Mouse (Mus musculus) heart, embryonic 16.5 days (tissue): ENCODE measurements around the gene Gjb4. TPM values are rescaled to one million over a fixed set of nuclear protein-coding genes. Genes with fewer than 3 reads are reported as not detected.

Experiments
- ATAC-seq: fragments of 200-750 bp; cut with Nextera tagmentation; replicated peaks from 2 replicates; pipeline ENCODE4 v1.8.0; 2017; ENCODE audit warnings: moderate number of reproducible peaks; ENCODE audit not compliant: insufficient read depth, low FRiP score; ENCODE audit errors: extremely low read depth
- H3K27ac ChIP-seq: fragments of 300-500 bp; sonication (generic); 2 replicates; pipeline ENCODE4 v1.5.1; 2014; ENCODE audit warnings: mild to moderate bottlenecking, low read length, control low read depth, moderate library complexity
- H3K27me3 ChIP-seq: fragments of 300-500 bp; sonication (generic); 2 replicates; pipeline ENCODE4 v1.6.1; 2014; ENCODE audit warnings: low read length, mixed read lengths; ENCODE audit not compliant: control insufficient read depth, insufficient read depth
- H3K36me3 ChIP-seq: fragments of 300-500 bp; sonication (generic); 2 replicates; pipeline ENCODE4 v1.6.1; 2014; ENCODE audit not compliant: control insufficient read depth, insufficient read depth
- H3K4me1 ChIP-seq: fragments of 300-500 bp; sonication (generic); 2 replicates; pipeline ENCODE4 v1.6.1; 2014; ENCODE audit warnings: low read length, mixed read lengths; ENCODE audit not compliant: control insufficient read depth, insufficient read depth
- H3K4me2 ChIP-seq: fragments of 300-500 bp; sonication (generic); 2 replicates; pipeline ENCODE4 v1.6.1; 2014; ENCODE audit warnings: low read depth, mild to moderate bottlenecking, control low read depth, low read length
- H3K4me3 ChIP-seq: fragments of 300-500 bp; sonication (generic); 2 replicates; pipeline ENCODE4 v1.5.1; 2014; ENCODE audit warnings: mild to moderate bottlenecking, control low read depth, low read length
- H3K9ac ChIP-seq: fragments of 300-500 bp; sonication (generic); 2 replicates; pipeline ENCODE4 v1.6.1; 2014; ENCODE audit warnings: low read length, control low read depth
- H3K9me3 ChIP-seq: fragments of 300-500 bp; sonication (generic); replicated peaks from 2 replicates; pipeline ENCODE4 v1.6.1; 2016; ENCODE audit warnings: low read length; ENCODE audit not compliant: control insufficient read depth
- WGBS: fragments of 180-500 bp; shearing (Covaris S2); extraction: QIAGEN DNeasy Blood & Tissue Kit; methylation state at CpG from one replicate; pipeline ENCODE4 v1.1.7; 2014; 5-methylcytosine and 5-hydroxymethylcytosine counted together
- polyA plus RNA-seq: library from polyadenylated mRNA; unstranded; fragments of >200 nt; fragmentation: Nextera tagmentation; extraction: Ambion mirVana; gene quantifications from 2 replicates; pipeline ENCODE4 v1.2.1, GENCODE M21; 2015

The Gjb4 gene
- polyA plus RNA-seq, 1 experiment from 2014 or later = 0.09 TPM

DNA sequence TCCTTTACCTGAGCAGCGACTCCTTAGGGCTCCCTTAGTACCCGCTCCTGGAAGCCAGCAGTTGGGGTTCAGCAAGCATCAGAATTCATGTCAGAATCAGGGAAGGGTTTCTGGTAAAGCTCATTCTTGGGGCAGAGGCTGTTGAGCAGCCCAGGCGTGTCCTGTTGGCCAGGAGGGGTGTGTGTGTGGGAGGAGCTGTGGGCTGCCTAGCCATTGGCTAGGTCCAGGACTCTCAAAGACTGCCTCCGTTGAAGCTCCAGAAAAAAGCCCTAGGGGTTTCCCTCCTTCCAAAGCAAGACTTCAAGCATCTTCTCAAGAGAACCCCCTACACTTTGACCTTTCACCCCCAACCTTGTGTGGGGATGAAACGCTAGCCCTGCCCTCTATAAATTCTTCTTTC is 4.1 kb upstream of the Gjb4 start, which contains the start of gene Gjb5:
Gjb5 (minus strand) TSS at position 164 of the 400 bp plus-strand sequence.
- Histone ChIP-seq H3K36me3 (no peaks in the 10 kb centered on the region), H3K4me3 (no peak within 1 kb of the TSS), H3K9me3 (no peaks in the 10 kb centered on the region), H3K27ac (no peak within 1 kb of the TSS), H3K4me2 (no peak within 1 kb of the TSS), H3K27me3 (no peaks in the 10 kb centered on the region), H3K4me1 (peaks cover 14% of the 10 kb centered on the region), H3K9ac (no peak within 1 kb of the TSS)
- WGBS = 26% methylated on average over 5 of the region's 5 CpGs
- ATAC-seq = no peak

- no peaks in the 10 kb centered on the region for H3K36me3 ChIP-seq
- 0 out of 2 replicates have a peak, but pooled peaks have one; percentile 33 for ATAC-seq
- no peak overlapping the region for H3K4me3 ChIP-seq
- no peak overlapping the region for H3K4me2 ChIP-seq
- WGBS = 44% methylated on average over 15 of the region's 15 CpGs
- H3K4me1 ChIP-seq = peaks cover 18% of the 10 kb centered on the region
- H3K27ac ChIP-seq = 0 out of 2 replicates have a peak overlapping the region, but pooled peaks have one; percentile 28
- no peak overlapping the region for H3K9ac ChIP-seq
- no peaks in the 10 kb centered on the region for H3K27me3 ChIP-seq
- H3K9me3 ChIP-seq = no peaks in the 10 kb centered on the region
These were observed 915 bp upstream of the Gjb4 start for GRCm38 (mm10) chr4:127354506-127355485.

DNA sequence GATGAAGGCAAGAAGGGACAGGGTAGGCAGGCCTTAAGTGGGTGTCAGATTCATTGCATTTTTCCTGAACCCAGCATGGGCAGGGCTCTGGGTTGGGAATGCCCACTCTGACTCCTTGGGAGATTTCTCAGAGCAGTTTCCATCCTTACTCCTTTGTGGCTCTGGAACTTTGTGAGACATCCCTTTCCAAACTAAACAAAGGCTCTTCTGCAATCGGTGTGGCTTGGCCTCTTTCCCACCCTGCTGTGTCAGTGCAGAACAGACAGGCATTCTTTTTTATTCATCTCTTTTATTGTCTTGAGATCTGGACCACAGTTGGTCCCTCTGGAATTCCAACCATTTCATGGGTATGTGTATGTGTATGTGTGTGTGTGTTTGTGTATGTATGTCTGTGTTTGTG is 1.3 kb downstream of the Gjb4 start:
- H3K27ac ChIP-seq = no peak overlapping the region
- no peak overlapping the region for H3K4me3 ChIP-seq
- no peak overlapping the region for H3K9ac ChIP-seq
- no peaks in the 10 kb centered on the region for H3K36me3 ChIP-seq
- 29% methylated on average over 1 of the region's 1 CpGs for WGBS
- H3K4me2 ChIP-seq = no peak overlapping the region
- peaks cover 16% of the 10 kb centered on the region for H3K4me1 ChIP-seq
- no peaks in the 10 kb centered on the region for H3K27me3 ChIP-seq
- ATAC-seq = no peak
- H3K9me3 ChIP-seq = no peaks in the 10 kb centered on the region

DNA sequence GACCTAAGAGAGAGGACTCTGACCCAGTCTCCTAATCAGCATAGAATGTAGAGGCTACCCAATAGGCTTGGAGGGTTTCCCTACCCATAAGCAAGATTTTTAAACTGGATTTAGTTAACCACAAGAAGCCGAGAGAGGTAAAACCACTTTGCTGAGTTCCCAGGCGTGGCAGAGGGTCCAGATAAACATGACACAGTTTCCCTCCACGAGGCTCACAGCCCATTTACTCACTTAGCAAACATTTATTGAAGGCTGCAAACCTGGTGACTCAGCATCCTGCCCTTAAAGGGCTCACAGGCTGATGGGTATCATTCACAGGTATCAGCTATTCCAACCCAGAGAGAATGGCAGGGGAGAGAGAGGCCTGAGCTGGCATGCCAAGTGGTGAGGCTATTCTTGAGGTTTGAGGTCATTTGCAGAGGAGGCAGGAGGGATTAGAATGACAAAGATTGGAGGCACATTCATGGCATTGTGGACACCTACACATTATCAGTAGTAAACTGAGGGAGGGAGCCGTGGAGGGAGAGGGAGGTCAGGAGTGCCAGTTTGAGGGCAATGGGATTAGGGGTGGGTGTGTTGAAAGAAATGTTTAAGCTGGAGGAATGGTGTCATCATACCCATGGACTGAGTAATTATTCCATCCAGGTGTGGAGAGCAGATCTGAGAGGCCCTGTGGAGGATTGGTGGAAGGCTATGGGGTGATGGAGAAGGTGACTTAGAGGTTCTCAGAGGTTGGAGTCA is 4.2 kb downstream of the Gjb4 start:
- Histone ChIP-seq H3K4me3 (no peak overlapping the region), H3K4me2 (no peak overlapping the region), H3K27me3 (no peaks in the 10 kb centered on the region), H3K27ac (no peak overlapping the region), H3K9ac (no peak overlapping the region), H3K4me1 (peaks cover 14% of the 10 kb centered on the region), H3K36me3 (no peaks in the 10 kb centered on the region), H3K9me3 (no peaks in the 10 kb centered on the region)
- 52% methylated on average over 4 of the region's 4 CpGs for WGBS
- no peak for ATAC-seq

GRCm38 (mm10) chr4:127345000-127345399 is 8.9 kb downstream of the Gjb4 start:
- H3K4me1 ChIP-seq = no peaks in the 10 kb centered on the region
- 62% methylated on average over 5 of the region's 5 CpGs for WGBS
- no peak overlapping the region for H3K9ac ChIP-seq
- no peak overlapping the region for H3K4me2 ChIP-seq
- no peak overlapping the region for H3K27ac ChIP-seq
- no peaks in the 10 kb centered on the region for H3K9me3 ChIP-seq
- ATAC-seq = no peak
- H3K4me3 ChIP-seq = no peak overlapping the region
- H3K27me3 ChIP-seq = no peaks in the 10 kb centered on the region
- H3K36me3 ChIP-seq = no peaks in the 10 kb centered on the region

- WGBS = 44% methylated on average over 6 of the region's 6 CpGs
These were observed 12.5 kb downstream of the Gjb4 start for GRCm38 (mm10) chr4:127341372-127341771.

DNA sequence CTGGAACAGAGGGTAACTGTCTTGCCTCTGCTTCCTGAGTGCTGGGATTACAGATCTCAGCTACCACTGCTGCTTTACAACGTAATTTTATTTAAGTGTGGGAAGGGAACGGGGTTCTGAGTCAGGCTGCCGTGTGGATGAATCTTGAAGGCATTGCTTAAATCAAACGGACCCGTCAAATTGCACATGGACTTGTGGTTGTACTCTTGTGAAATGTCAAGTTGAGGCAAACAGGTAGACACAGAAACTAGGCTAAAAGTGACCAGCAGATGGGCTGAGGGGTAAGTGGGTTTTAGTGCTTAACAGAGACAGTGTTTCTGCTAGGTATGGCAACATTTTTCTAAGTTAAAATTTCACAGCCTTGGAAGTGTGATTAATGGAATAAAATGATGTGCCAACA is 16.2 kb downstream of the Gjb4 start:
- ATAC-seq = no peak
- no peak overlapping the region for H3K4me2 ChIP-seq

More at GRCm38 (mm10) chr4:127341372-127341771, 12.5 kb downstream of the Gjb4 start:
- Histone ChIP-seq H3K9me3 (no peaks in the 10 kb centered on the region), H3K27me3 (no peaks in the 10 kb centered on the region), H3K36me3 (no peaks in the 10 kb centered on the region), H3K4me1 (no peaks in the 10 kb centered on the region), H3K9ac (no peak overlapping the region), H3K4me2 (no peak overlapping the region), H3K27ac (no peak overlapping the region), H3K4me3 (no peak overlapping the region)
- ATAC-seq = no peak

DNA sequence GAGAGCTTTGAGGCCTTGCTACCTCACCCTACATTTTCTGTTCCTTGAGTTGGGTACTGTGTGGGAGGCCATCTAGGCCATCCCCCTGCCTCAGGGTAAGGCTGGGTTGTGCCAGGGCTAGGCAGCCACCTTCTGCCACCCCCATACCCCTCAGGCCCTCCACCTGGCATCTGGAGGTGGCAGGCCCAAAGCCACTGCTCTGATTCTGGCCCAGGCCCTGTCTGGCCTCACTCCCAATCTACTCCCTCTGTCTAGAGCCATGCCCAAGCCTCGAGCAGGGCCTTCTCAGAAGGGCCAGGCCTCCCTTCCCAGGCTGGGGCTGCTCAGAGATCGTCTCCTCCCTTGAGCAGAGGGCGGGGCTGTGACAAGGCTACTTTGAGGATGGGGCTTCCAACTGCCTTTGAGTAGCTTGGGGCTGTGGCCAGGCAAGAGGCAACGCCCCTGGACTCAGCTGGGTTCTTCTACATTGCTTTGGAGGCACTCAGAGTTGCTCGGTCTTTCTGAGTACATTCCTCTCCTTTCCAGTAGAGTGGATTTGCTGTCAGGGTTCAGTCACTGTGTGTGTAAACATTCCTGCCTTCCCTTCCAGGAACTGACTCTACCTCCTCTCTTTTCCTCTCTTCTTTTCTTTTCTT is 18.9 kb downstream of the Gjb4 start:
- no peak overlapping the region for H3K27ac ChIP-seq
- 36% methylated on average over 5 of the region's 5 CpGs for WGBS
- ATAC-seq = no peak

More for the DNA sequence above, 16.2 kb downstream of the Gjb4 start:
- no peaks in the 10 kb centered on the region for H3K36me3 ChIP-seq
- H3K4me3 ChIP-seq = no peak overlapping the region
- 87% methylated on average over 5 of the region's 5 CpGs for WGBS
- H3K4me1 ChIP-seq = no peaks in the 10 kb centered on the region
- H3K9me3 ChIP-seq = no peaks in the 10 kb centered on the region
- peaks cover 10% of the 10 kb centered on the region; the same call in 1 of the 2 replicates for H3K27me3 ChIP-seq
- H3K9ac ChIP-seq = no peak overlapping the region
- no peak overlapping the region for H3K27ac ChIP-seq

More for the DNA sequence above, 18.9 kb downstream of the Gjb4 start:
- Histone ChIP-seq H3K27me3 (peaks cover 34% of the 10 kb centered on the region), H3K9me3 (no peaks in the 10 kb centered on the region), H3K36me3 (no peaks in the 10 kb centered on the region), H3K4me1 (no peaks in the 10 kb centered on the region; the same call in 1 of the 2 replicates), H3K4me2 (no peak overlapping the region), H3K4me3 (no peak overlapping the region), H3K9ac (no peak overlapping the region)
